Mouse (Mus musculus) retina, adult 2 months (tissue): ENCODE measurements around the gene Cabp2.
"Not testable (repeated sequence)": the region's sequence is repeated elsewhere in the genome, so short reads cannot be mapped to it uniquely, and the experiment has no call there.

ENCODE experiments used
- DNase-seq: peaks from one replicate; pipeline ENCODE4 v3.0.0-alpha.2; 2012; ENCODE audit warnings: low read depth, low spot score

The Cabp2 gene

DNA sequence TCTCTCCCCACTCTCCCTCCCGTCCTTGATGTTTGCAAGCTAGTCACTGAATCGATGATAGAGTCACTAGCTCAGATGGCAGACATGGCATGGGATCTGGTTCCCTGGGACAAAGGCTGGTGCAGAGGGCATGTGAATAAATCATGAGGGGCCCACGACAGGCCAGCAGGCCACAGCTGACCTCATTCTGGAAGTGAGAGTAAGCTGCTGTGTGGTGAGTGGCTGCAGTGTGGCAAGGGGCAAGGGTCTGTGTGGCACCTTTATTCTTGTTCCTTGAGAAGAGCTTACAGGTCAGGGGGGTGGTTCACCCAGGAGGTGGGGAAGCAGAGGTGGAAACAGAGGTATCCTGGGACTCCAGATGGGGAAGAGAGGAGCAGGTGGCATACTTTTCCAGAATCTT, at the start of gene Cabp2:
Gene Cabp2, plus strand, starts transcription at position 185 of the 400 bp plus-strand sequence.
- no peak for DNase-seq

DNA sequence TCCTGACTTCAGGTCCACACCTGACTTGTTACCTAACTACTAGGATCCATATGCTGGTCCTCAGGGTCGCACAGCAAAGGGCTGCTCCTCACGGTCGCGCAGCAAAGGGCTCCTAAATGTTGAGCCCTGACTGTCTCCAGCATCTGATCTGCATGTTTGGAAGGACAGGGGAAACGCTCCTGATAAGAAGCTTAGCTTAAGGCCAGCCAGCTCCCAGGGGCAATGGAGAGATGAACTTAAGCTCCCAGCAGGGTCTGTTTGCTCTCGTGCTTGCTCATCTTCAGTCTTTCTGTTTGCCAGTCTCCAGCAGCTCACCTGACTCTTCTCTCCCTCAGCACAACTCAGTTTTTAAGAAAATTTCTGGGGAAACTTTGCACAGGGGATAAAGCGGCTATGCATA, 48.7 kb upstream of the Cabp2 start:
- peak; percentile 69 for DNase-seq

DNA sequence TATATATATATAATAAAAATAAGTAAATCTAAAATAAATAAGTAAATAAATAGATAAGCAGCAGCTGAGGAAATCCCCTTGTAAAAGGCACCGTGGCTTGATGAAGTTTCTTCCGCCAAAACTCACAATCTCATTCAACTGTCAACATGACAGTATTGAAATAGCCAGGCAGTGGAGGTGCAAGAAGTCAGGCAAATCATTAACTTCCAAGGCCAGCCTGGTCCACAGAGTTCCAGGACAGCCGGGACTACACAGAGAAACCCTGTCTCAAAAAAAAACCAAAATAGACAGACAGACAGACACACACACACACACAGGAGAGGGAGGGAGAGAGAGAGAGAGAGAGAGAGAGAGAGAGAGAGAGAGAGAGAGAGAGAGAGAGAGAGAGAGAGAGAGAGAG, 48.1 kb upstream of the Cabp2 start:
- DNase-seq: no peak

DNA sequence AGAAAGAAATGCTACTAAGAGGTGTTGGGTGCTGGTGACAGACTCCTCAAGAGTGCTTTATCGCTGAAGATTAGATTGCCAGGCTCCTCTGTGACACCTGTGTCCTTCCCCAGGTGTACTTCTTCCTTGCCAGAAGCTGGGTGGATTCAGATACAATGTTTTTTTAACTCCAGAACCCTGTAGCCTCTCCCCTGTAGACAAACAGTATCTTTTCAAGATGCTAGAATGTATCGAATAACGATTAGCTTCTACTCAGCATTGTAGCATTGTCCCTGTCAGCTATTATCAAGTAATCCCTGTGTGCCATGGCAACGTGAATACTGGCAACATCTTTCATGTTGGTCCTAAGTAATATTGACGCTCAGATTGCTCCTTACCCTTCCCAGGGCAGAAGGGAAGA, 47.6 kb upstream of the Cabp2 start:
- DNase-seq: no peak

DNA sequence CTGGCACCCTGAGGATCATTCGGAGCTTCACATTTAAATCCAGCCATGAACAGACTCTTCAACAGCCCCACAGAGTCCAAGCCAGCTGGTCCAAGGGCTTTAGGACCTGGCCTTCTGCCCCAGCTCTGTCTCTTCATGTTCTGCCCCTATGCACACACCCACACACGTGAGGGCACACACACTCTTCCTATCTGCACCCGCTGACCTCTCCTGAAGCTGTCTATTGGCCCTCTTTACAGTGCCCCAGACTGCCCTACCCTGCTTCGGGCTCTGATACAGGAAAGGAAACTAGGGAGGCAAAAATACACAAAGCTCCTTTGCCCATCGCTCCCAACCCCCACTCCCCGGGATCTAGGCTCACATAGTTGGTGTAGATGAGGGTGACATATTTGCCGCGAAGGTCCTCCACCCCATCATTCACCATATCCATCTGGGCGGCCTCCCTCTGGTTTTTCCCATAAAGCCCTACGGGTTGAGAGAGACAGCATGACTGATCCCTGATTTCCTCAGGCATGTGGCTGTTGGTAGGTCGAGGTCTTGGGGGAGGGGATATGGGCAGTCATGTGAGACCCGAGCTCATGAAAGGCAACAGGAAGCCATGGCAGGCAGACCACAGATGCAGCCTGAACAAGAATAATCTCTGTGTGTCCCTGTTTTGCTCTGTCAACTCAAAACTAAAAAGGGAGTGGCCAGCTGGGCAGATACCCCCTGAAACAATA, 44.9 kb upstream of the Cabp2 start:
- DNase-seq: no peak

DNA sequence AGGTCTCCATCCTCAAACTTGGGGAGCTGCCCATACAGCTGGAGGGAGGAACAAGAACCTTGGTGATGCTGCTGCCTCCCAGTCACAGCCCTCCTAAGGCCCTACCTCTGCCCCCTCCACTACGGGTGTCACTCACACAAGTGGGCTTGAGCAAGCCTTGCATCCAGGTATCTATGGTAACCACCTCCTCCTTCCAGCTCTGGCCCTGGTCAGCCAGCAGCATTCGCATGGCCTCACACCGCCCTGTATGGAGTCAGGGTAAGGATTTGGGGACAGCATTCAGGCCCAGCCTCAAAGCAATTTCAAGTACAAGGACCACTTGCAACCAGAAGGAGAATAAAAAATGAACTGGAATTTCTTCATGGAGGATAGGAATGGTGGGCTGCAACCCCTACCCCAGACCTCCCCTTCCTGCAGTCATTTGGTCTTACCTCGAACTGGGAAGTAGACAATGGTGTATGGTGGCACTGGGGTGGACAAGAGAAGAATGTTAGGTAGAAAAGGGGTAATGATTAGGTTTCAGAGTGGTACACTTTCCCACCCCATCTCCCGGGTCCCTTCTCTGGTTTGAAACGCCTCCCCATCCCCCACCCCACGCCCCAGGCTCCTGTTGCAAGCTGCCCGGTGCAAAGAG, 44.1 kb upstream of the Cabp2 start:
- DNase-seq: not testable (repeated sequence)

DNA sequence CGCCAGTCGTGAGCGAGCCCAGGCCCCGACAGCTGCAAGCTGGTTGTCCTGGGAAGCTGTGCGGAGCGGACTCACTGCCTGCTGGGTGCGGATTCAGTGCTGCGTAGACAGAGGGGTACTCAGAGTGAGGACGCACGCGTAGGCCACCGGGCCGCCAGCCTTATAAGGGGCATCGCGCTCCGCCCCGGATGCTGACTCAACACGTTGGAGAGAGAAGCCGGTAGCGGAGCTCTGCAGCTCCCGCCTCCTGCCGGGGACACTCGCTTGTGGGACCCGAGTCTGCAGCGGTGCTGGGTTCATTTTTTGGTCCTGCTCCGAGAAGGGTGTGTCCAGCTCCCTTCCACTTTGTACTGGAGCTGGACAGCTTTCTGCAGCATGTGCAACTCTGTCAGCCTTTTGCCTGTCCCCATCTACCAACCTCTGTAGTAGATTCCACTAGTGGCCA, 43.6 kb upstream of the Cabp2 start, which contains the start of gene Gstp1:
Gene Gstp1, minus strand, starts transcription at position 198 of the 445 bp plus-strand sequence.
- DNase-seq: peak; percentile 64

DNA sequence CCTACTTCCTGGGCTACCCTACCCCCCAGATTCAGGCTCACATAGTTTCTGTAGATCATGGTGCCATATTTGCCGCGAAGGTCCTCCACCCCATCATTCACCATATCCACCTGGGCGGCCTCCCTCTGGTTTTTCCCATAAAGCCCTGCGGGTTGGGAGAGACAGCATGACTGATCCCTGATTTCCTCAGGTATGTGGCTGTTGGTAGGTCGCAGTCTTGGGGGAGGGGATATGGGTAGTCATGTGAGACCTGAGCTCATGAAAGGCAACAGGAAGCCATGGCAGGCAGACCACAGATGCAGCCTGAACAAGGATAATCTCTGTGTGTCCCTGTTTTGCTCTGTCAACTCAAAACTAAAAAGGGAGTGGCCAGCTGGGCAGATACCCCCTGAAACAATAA, 40.4 kb upstream of the Cabp2 start:
- DNase-seq: not testable (repeated sequence)

DNA sequence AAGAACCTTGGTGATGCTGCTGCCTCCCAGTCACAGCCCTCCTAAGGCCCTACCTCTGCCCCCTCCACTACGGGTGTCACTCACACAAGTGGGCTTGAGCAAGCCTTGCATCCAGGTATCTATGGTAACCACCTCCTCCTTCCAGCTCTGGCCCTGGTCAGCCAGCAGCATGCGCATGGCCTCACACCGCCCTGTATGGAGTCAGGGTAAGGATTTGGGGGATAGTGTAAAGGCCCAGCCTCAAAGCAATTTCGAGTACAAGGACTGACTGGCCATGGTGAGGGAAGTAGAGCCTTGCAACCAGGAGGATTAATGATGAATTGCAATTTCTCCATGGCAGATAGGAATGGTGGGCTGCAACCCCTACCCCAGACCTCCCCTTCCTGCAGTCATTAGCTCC, 39.9 kb upstream of the Cabp2 start:
- not testable (repeated sequence) for DNase-seq

DNA sequence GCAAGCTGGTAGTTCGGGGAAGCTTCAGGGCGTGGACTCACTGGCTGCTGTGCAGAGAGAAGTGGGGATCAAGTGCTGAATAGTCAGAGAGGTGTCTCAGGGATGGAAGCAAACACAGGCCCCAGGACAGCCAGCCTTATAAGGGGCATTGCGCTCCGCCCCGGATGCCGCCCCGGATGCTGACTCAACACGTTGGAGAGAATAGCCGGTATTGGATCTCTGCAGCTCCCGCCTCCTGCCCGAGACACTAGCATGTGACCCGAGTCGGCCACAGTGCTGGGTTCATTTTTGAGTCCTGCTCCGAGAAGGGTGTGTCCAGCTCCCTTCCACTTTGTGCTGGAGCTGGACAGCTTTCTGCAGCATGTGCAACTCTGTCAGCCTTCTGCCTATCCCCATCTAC, 39.3 kb upstream of the Cabp2 start:
- DNase-seq: no peak

DNA sequence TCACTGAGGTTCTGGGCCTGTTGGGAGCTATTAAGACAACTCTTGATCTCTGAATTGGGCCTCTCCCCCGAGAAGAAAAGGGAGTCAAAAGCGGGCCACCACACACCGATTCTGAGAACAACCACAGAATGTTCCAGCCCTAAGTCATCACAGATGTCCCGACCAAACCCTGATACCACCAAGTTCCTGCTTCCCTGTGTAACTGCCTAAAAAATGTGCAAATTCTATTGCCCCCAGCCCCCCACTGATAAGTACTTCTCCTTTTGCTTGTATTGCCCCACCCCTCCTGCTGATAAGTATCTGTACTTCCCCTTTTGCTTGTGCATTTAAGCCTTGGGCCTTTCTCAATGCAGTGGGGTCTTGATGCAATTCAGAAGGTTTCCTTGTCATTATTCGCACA, 37.3 kb upstream of the Cabp2 start:
- DNase-seq: not testable (repeated sequence)

DNA sequence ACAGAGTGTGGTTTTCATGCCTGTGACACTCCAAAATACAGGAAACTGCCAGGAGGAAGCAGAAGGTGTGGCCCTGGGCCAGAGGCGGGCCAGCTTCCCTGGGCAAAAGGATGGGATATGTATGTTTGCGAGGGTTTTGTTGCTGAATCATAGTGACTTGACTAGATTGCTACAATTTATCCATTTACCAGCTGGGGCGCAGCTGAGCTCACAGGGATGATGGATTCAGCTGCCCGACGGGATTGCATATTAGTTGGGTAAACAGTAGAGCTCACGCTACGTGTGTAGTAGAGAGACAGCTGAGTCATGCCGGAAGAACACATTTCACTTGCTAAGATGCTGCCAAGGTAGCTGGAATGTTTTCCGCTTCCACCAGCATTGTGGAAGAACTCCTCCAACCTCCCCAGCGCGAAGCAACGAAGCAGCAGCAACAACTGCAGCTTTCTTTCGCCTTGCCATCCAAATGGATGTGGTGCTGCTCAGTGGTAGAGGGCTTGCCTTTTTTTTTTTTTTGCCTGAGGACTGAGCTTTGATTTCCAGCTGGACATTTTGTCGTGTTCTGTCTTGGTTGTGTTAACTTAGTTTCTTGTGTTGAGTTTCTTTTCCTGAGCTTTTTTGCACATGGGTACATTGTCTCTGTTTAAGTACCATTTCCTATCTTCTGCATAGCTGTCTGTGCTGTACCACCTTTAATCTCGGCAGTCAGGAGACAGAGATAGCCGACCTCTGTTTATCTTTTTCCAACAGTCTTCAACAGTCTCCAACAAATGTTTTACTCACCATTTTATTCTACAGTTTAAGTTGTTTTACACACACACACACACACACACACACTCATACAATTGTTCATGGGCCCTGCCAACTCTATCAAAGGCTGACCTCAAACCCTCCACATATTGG, 35.2 kb upstream of the Cabp2 start, which contains the start of gene Gstp2:
Gene Gstp2, minus strand, starts transcription at position 58 of the 900 bp plus-strand sequence.
- DNase-seq: no peak

DNA sequence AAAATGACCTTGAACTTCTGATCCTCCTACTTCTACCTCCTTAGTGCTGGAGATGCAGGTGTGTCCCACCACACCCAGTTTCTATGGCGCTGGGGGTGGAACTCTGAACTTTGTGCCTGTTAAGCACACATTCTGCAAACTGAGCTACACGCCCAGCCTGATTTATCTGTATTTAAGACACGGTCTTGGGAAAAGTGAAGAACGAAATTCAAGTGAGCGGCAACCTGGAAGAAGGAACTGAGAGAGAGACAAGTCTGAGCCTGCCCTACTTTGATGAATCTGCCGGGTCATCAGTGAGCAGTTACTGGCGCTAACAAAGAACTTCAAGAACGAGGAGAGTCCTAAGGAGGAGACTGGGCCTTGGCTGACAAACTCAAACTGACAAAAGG, 34.5 kb upstream of the Cabp2 start:
- no peak for DNase-seq

DNA sequence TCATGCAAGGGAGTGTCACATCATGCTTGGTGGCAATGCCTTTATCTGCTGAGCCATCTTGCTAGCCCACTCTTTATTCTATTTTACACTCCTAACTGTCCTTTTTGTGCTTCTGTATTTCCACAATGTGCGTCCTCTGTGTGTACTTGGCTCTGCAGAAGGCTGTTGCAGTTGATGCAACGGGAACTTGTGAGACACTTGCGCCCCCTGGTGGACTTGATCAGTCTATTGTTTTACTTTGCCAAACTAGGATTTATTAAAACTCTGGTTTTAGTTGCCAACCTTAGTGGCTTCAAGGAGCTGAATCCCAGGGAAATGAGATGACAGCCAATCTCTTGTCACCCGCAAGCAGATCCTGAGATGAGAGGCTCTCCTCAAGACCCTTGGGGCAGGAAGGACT, 33.5 kb upstream of the Cabp2 start:
- peak; percentile 78 for DNase-seq

DNA sequence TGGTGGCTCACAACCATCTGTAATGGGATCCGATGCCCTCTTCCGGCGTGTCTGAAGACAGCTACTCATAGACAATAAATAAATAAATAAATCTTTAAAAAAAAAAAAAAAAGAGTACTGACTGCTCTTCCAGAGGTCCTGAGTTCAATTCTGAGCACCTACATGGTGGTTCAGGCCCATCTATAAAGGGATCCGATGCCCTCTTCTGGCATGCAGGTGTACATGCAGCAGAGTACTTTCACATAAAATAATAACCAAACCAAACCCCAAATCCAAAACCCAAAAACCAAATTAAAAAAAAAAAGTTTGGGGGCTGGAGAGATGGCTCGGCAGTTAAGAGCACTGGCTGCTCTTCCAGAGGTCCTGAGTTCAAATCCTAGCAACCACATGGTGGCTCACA, 32.3 kb upstream of the Cabp2 start:
- DNase-seq: not testable (repeated sequence)

DNA sequence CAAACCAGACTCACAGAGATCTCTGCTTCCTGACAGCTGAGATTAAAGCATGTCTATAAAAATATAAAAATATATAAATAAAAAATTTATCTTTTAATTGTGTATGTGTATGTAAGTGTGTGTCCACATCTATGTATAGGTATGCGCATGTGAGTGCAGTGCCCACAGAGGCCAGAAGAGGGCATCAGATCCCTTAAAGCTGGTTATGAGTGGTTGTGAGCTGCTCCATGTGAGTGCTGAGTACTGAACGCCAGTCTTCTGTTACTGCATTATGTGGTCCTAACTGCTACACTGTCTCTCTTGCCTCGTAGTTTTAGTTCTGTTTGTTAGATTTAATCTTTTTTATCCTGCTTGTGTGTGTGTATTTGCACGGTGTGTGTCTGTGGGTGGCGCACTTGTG, 30.4 kb upstream of the Cabp2 start:
- no peak for DNase-seq

DNA sequence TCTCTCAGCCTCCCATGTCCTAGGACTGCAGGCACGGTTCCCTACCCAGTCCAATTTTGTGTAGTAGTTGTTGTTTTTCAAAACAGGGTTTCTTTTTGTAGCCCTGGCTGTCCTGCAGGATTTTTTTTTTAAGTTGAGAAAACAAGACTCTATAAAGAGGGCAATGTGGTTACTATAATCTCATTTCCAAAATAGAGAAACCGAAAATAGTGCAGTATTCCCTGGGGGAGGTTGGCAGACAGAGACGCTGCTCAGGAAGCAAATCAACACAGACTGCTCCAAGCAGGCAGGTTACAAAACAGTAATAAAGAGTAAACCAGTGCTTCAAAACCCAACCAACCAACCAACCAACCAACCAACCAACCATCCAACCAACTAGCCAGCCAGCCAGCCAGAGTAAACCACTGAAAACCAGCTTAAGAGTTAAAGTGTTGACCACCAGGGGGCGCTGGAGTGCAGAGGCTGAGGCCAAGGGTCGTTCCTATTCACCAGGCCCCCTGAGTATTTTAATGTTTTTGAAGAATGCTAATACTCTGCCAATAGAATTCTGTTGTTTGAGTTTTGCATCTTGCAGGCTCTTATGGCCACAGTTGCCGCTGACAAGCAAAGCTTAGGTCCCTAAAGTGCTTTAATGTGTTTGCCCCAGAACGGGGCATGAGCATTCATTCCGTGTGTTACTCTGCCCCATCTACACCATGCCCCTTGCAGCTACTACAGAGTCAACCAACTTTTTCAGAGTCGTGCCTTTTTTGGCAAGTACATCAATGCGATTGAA, 29.4 kb upstream of the Cabp2 start:
- DNase-seq: no peak

DNA sequence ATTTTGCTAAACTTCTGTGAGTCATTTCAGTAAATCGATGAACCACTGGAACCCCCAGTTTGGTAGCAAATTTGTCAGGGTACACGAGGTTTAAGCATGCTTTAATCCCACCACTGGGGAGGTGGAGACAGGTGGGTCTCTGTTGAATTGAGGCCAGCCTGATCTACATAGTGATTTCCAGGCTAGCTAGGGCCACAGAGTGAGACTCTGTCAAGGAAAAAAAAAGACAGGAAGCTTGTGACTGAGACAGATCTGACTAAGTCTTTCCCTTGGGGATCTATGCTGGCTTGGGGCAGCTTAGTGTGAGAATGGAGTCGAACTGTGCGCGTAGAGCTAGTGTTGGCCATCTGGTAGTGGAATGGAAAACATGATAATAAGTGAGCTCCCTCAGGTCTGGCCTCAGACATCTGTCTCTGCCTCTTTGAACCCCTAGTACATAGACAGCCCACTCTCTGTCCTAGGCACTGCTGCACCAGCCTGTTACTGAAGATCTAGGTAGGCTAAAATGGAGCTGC, 28.8 kb upstream of the Cabp2 start:
- no peak for DNase-seq

DNA sequence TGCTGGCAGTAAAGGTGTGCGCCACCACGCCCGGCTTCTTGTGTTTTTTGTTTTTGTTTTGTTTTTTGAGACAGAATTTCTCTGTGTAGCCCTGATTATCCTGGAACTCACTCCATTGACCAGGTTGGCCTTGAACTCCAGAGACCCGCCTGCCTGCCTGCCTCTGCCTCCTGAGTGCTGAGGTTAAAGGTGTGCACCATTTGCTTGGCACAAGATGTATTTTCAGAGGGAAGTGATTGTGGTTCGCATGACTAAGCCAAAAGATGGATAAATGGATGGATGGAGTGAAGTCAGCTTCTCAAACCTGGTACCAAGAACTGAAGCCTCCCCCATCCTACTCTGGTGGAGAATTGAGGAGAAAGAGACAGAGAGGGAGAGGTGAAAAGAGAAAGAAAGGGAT, 26.8 kb upstream of the Cabp2 start:
- DNase-seq: no peak

DNA sequence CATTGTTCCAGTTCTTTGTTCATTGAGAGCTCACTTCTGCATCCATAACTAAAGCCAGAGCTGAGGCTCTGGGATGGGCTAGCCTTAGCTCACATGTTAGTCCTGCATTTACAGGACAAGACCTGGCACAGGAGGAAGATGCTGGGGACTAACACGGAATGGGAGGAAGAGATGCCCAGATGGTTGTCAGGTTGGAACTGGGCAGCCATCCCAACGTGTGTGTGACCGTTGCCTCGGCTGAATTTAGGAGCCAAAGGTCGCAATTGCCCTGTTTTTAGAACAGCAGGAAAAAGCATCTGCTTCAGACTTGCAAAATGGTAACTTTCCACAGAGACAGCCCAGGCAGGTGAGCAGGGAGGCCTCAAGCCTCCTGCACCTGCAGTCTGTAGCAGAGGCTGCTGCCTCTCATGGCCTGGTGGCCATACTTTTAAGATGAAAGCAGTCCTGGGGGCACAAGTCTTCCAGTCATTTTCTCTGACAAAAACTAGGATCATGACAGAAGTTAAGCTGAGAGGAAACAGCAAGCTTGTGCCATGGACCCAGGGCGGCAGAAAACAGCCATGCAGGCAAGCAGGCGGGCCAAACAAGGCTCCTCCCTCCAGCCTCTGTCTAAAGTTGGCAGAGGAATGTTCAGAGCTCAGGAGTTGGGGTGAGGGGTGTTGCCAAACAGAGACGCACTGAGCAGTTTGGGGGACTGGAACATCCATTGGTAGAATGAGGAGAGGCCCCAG, 26.0 kb upstream of the Cabp2 start:
- no peak for DNase-seq
